Mouse (Mus musculus): ENCODE measurements around the gene Mif4gd. TPM values are rescaled to one million over a fixed set of nuclear protein-coding genes. Genes with fewer than 3 reads are reported as not detected.

Mif4gd gene
- polyA plus RNA-seq, 1 experiment, result 108 TPM

DNA sequence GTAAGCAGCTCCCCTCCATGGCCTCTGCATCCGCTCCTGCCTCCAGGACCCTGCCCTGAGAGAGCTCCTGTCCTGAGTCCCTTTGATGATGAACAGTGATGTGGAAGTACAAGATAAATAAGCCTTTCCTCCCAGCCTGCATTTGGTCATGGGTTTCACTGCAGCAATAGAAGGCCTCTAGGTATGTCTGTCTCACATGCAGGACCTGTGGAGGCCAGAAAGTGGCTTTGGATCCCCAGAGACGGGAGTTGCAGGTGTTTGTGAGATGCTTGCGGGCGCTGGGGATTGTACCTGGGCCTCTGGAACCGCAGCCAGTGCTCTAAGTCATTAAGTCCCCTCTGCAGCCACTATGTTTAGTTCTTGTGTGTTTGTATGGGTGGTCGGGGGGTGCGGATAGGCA is 7.2 kb upstream of the Mif4gd start:
- Histone ChIP-seq H3K4me1 (ENCODE audit: control insufficient read depth, insufficient read depth, insufficient read length, low read length) (no peaks in the 10 kb centered on the region; the same call in 1 of the 2 replicates), H3K4me3 (ENCODE audit: low read depth, low read length) (no peak overlapping the region), H3K27ac (ENCODE audit: insufficient read depth, low read depth, low read length) (no peak overlapping the region), H3K36me3 (ENCODE audit: control insufficient read depth, insufficient read depth, low read length) (peaks cover 30% of the 10 kb centered on the region), H3K27me3 (ENCODE audit: control insufficient read depth, insufficient read depth, low read length) (no peaks in the 10 kb centered on the region)
- TF ChIP-seq POLR2A (IDR thresholded peaks at IDR 0.05; ENCODE audit: low read depth, low read length) (no peak), CTCF (IDR thresholded peaks at IDR 0.05; ENCODE audit: extremely low read depth, insufficient read length, insufficient replicate concordance, low read depth, low read length) (no peak)
- WGBS, result 95% methylated on average over 7 of the region's 7 CpGs

GRCm38 (mm10) chr11:115618732-115619516 is 6.2 kb upstream of the Mif4gd start:
- H3K4me3 ChIP-seq (ENCODE audit: low read depth, low read length), result no peak overlapping the region
- H3K27me3 ChIP-seq (ENCODE audit: control insufficient read depth, insufficient read depth, low read length), result no peaks in the 10 kb centered on the region
- H3K27ac ChIP-seq (ENCODE audit: insufficient read depth, low read depth, low read length), result no peak overlapping the region
- H3K4me1 ChIP-seq (ENCODE audit: control insufficient read depth, insufficient read depth, insufficient read length, low read length), result no peaks in the 10 kb centered on the region; the same call in 1 of the 2 replicates
- 92% methylated on average over 16 of the region's 16 CpGs for WGBS
- no peak for TF ChIP-seq POLR2A (IDR thresholded peaks at IDR 0.05; ENCODE audit: low read depth, low read length)
- TF ChIP-seq CTCF (IDR thresholded peaks at IDR 0.05; ENCODE audit: extremely low read depth, insufficient read length, insufficient replicate concordance, low read depth, low read length), result no peak
- H3K36me3 ChIP-seq (ENCODE audit: control insufficient read depth, insufficient read depth, low read length), result peaks cover 30% of the 10 kb centered on the region

DNA sequence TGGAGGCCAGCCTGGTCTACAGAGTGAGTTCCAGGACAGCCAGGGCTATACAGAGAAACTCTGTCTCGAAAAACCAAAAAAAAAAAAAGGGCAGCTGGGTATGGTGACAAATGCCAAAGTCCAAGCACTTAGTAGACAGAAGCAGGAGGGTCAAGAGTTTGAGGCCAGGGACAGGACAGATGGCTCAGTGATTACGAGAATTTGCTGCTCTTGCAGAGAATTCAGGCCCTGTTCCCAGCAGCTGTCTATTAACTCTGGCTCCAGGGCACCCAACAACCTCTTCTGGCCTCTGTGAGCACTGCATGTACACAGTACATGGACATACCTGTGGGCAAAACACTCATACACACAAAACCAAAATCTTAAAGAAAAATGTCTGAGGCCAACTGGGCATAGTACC is 5.2 kb upstream of the Mif4gd start:
- H3K27ac ChIP-seq (ENCODE audit: insufficient read depth, low read depth, low read length), result no peak overlapping the region
- peaks cover 6% of the 10 kb centered on the region for H3K4me1 ChIP-seq (ENCODE audit: control insufficient read depth, insufficient read depth, insufficient read length, low read length)
- H3K27me3 ChIP-seq (ENCODE audit: control insufficient read depth, insufficient read depth, low read length), result no peaks in the 10 kb centered on the region
- H3K4me3 ChIP-seq (ENCODE audit: low read depth, low read length), result no peak overlapping the region
- 77% methylated on average over 2 of the region's 2 CpGs for WGBS
- no peak for TF ChIP-seq CTCF (IDR thresholded peaks at IDR 0.05; ENCODE audit: extremely low read depth, insufficient read length, insufficient replicate concordance, low read depth, low read length)
- no peak for TF ChIP-seq POLR2A (IDR thresholded peaks at IDR 0.05; ENCODE audit: low read depth, low read length)
- H3K36me3 ChIP-seq (ENCODE audit: control insufficient read depth, insufficient read depth, low read length), result peaks cover 30% of the 10 kb centered on the region

DNA sequence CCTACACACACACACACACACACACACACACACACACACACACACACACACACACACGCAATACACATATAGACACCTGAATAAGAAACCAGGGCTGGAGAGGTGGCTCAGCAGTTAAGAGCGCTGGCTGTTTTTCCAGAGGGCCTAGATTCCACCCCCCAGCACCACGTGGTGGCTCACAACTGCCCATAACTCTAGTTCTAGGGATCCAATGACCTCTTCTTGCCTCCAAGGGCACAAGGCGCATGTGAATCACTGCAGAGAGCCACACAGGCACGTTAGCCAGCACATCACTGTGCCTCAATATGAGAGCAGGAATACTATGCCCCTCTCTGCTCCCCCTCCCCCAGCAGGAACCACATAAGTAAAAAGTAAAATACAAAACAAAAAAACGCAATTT is 4.1 kb upstream of the Mif4gd start:
- no peak overlapping the region for H3K27ac ChIP-seq (ENCODE audit: insufficient read depth, low read depth, low read length)
- H3K27me3 ChIP-seq (ENCODE audit: control insufficient read depth, insufficient read depth, low read length), result no peaks in the 10 kb centered on the region
- WGBS, result 93% methylated on average over 6 of the region's 6 CpGs
- peaks cover 7% of the 10 kb centered on the region for H3K4me1 ChIP-seq (ENCODE audit: control insufficient read depth, insufficient read depth, insufficient read length, low read length)
- no peak overlapping the region for H3K4me3 ChIP-seq (ENCODE audit: low read depth, low read length)
- TF ChIP-seq CTCF (IDR thresholded peaks at IDR 0.05; ENCODE audit: extremely low read depth, insufficient read length, insufficient replicate concordance, low read depth, low read length) (no peak), POLR2A (IDR thresholded peaks at IDR 0.05; ENCODE audit: low read depth, low read length) (no peak)
- H3K36me3 ChIP-seq (ENCODE audit: control insufficient read depth, insufficient read depth, low read length), result peaks cover 23% of the 10 kb centered on the region

- H3K4me1 ChIP-seq (ENCODE audit: control insufficient read depth, insufficient read depth, insufficient read length, low read length), result peaks cover 11% of the 10 kb centered on the region
- no peak overlapping the region for H3K4me3 ChIP-seq (ENCODE audit: low read depth, low read length)
- H3K36me3 ChIP-seq (ENCODE audit: control insufficient read depth, insufficient read depth, low read length), result peaks cover 22% of the 10 kb centered on the region
- no peak for TF ChIP-seq POLR2A (IDR thresholded peaks at IDR 0.05; ENCODE audit: low read depth, low read length)
- TF ChIP-seq CTCF (IDR thresholded peaks at IDR 0.05; ENCODE audit: extremely low read depth, insufficient read length, insufficient replicate concordance, low read depth, low read length), result no peak
- WGBS, result 96% methylated on average over 7 of the region's 7 CpGs
- H3K27me3 ChIP-seq (ENCODE audit: control insufficient read depth, insufficient read depth, low read length), result no peaks in the 10 kb centered on the region
- no peak overlapping the region for H3K27ac ChIP-seq (ENCODE audit: insufficient read depth, low read depth, low read length)
These were observed 3.6 kb upstream of the Mif4gd start for GRCm38 (mm10) chr11:115616371-115616770.

DNA sequence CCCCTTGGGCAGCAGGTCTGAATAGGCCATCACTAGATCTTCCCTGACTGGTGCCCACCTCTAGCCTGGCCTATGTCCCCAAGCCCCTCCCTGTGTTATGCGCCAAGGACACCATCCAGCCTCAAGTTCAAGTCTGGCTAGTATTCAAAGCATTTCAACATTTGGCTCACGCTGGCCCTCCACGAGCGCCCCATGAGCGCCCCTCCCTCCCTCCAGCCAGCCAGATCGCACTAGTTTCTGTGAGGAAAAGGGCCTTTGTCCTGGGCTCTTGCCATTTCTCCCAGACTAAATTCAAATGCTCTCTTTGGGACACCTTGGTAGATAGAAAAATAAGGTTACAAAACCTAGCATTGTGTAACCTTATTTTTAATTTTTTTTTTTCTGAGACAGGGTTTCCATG is 3.1 kb upstream of the Mif4gd start:
- peaks cover 20% of the 10 kb centered on the region for H3K36me3 ChIP-seq (ENCODE audit: control insufficient read depth, insufficient read depth, low read length)
- TF ChIP-seq CTCF (IDR thresholded peaks at IDR 0.05; ENCODE audit: extremely low read depth, insufficient read length, insufficient replicate concordance, low read depth, low read length) (no peak), POLR2A (IDR thresholded peaks at IDR 0.05; ENCODE audit: low read depth, low read length) (no peak)
- H3K4me3 ChIP-seq (ENCODE audit: low read depth, low read length), result no peak overlapping the region
- no peak overlapping the region for H3K27ac ChIP-seq (ENCODE audit: insufficient read depth, low read depth, low read length)
- peaks cover 11% of the 10 kb centered on the region for H3K4me1 ChIP-seq (ENCODE audit: control insufficient read depth, insufficient read depth, insufficient read length, low read length)
- WGBS, result 89% methylated on average over 6 of the region's 6 CpGs
- H3K27me3 ChIP-seq (ENCODE audit: control insufficient read depth, insufficient read depth, low read length), result no peaks in the 10 kb centered on the region

- Histone ChIP-seq H3K36me3 (ENCODE audit: control insufficient read depth, insufficient read depth, low read length) (peaks cover 15% of the 10 kb centered on the region), H3K4me3 (ENCODE audit: low read depth, low read length) (no peak overlapping the region), H3K27me3 (ENCODE audit: control insufficient read depth, insufficient read depth, low read length) (no peaks in the 10 kb centered on the region), H3K27ac (ENCODE audit: insufficient read depth, low read depth, low read length) (no peak overlapping the region), H3K4me1 (ENCODE audit: control insufficient read depth, insufficient read depth, insufficient read length, low read length) (peaks cover 11% of the 10 kb centered on the region)
- WGBS, result 84% methylated on average over 15 of the region's 15 CpGs
- TF ChIP-seq POLR2A (IDR thresholded peaks at IDR 0.05; ENCODE audit: low read depth, low read length) (no peak), CTCF (IDR thresholded peaks at IDR 0.05; ENCODE audit: extremely low read depth, insufficient read length, insufficient replicate concordance, low read depth, low read length) (no peak)
These were observed 2.5 kb upstream of the Mif4gd start for GRCm38 (mm10) chr11:115615108-115615825.
